Mouse (Mus musculus): ENCODE measurements around the gene Galnt9.

GRCm38 (mm10) chr5:110534402-110534801 lies 9.8 kb upstream of the Galnt9 start:
- TF ChIP-seq CTCF (IDR thresholded peaks at IDR 0.05; ENCODE audit: low read depth, low read length) (no peak), POLR2A (IDR thresholded peaks at IDR 0.05; ENCODE audit: extremely low read depth, insufficient read depth, low read length) (no peak)
